Mouse (Mus musculus) embryonic facial prominence, embryonic 15.5 days (tissue): ENCODE measurements around the gene Panx1. TPM values are rescaled to one million over a fixed set of nuclear protein-coding genes. Genes with fewer than 3 reads are reported as not detected.
A peak's percentile ranks its signal among the peaks of the same experiment; 100 is the strongest.

Source experiments
- ATAC-seq: fragments of 200-750 bp; cut with Nextera tagmentation; 2 replicates; pipeline ENCODE4 v1.8.0; 2017; ENCODE audit warnings: low read depth, moderate TSS enrichment; ENCODE audit not compliant: insufficient number of reproducible peaks, low FRiP score, low TSS enrichment
- H3K27ac ChIP-seq: fragments of 300-500 bp; sonication (generic); replicated peaks from 2 replicates; pipeline ENCODE4 v1.5.1; 2015; ENCODE audit warnings: mild to moderate bottlenecking, inconsistent platforms
- H3K27me3 ChIP-seq: fragments of 300-500 bp; sonication (generic); 2 replicates; pipeline ENCODE4 v1.6.1; 2015; ENCODE audit warnings: inconsistent platforms
- H3K36me3 ChIP-seq: fragments of 300-500 bp; sonication (generic); 2 replicates; pipeline ENCODE4 v1.6.1; 2015; ENCODE audit warnings: mild to moderate bottlenecking, inconsistent platforms
- H3K4me1 ChIP-seq: fragments of 300-500 bp; sonication (generic); 2 replicates; pipeline ENCODE4 v1.6.1; 2015; ENCODE audit warnings: inconsistent platforms
- H3K4me2 ChIP-seq: fragments of 300-500 bp; sonication (generic); replicated peaks from 2 replicates; pipeline ENCODE4 v1.6.1; 2015; ENCODE audit warnings: mild to moderate bottlenecking, inconsistent platforms
- H3K4me3 ChIP-seq: fragments of 300-500 bp; sonication (generic); replicated peaks from 2 replicates; pipeline ENCODE4 v1.5.1; 2015; ENCODE audit warnings: mild to moderate bottlenecking, inconsistent platforms
- H3K9ac ChIP-seq: fragments of 300-500 bp; sonication (generic); 2 replicates; pipeline ENCODE4 v1.6.1; 2015; ENCODE audit warnings: inconsistent platforms
- H3K9me3 ChIP-seq: fragments of 300-500 bp; sonication (generic); replicated peaks from 2 replicates; pipeline ENCODE4 v1.6.1; 2016; ENCODE audit warnings: inconsistent platforms
- WGBS: fragments of 180-500 bp; shearing (Covaris S2); methylation state at CpG from one replicate; pipeline ENCODE4 v1.1.7; 2015; 5-methylcytosine and 5-hydroxymethylcytosine counted together
- polyA plus RNA-seq: library from polyadenylated mRNA; unstranded; fragments of >200 nt; fragmentation: Nextera tagmentation; extraction: Ambion mirVana; gene quantifications from 2 replicates; pipeline ENCODE4 v1.2.1, GENCODE M21; 2015

The Panx1 gene
- 43.4 and 45.7 TPM in 2 replicates for polyA plus RNA-seq

DNA sequence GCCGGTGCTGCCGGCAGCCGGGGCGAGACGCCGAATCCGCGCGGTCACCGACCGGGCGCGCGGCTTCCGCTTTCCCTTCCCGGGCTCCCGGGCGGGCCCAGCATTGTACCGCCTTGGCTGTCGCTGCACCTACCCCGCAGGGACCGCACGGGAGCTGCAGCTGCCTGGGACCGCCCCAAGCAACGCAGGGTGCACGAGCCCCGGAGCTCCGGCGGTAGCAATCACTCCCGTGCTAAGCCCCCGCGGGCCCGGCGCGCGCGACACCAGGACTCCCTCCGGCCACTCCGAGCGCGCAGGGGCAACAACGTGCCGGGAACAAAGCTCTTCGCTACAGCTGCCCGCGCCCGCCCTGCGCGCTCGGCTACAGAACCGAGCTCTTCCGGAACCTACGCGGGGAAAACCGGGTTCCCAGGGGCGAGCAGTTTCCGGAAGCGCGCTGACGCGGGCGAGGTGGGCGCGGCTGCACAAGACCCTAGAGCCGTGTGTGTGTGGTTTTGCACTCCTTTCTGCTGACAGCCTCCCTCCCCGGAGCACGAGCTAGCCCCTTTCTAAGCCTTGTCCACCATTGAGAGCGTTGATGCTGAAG is at the start of gene Panx1:
Panx1 (minus strand) TSS at position 395 of the 586 bp plus-strand sequence.
- Histone ChIP-seq H3K9ac (peak within 1 kb of the TSS; percentile 85), H3K4me3 (peak within 1 kb of the TSS; percentile 86), H3K27ac (peak within 1 kb of the TSS; percentile 85), H3K4me1 (peaks cover 24% of the 10 kb centered on the region), H3K36me3 (no peaks in the 10 kb centered on the region), H3K4me2 (peak within 1 kb of the TSS; percentile 79), H3K27me3 (no peaks in the 10 kb centered on the region), H3K9me3 (no peaks in the 10 kb centered on the region)
- under 1% methylated on average over 66 of the region's 68 CpGs for WGBS
- peak; percentile 83 for ATAC-seq

DNA sequence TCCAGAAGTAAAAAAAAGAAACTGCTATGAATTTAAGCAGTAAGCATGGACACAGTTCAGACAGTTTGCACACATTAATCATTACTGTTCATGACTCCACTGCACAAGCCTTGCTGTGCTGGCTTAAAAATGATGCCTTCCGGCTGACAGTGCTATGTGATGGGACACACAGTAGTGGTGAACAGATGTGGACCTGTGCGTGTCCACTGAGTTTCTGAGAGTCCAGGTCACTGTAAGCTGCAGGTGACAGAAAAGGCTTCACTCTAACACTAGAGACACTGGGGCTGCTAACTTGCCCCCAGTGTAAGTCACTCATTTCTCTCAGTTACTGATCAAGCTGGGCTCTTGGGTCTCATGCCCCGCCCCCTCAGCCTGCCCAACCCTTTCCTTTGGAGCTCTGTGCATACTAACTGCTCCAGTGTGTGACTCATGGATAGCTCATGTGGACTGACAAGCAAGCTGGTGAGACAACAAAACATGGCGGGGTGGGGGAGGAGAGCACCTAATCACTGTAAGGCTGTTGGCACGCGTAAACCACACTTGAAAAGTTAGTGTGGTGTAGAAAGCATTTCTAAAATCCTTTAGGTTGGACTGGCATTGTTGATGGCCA is 23.5 kb upstream of the Panx1 start:
- H3K9me3 ChIP-seq, result no peaks in the 10 kb centered on the region
- no peaks in the 10 kb centered on the region for H3K36me3 ChIP-seq
- ATAC-seq, result no peak
- H3K4me2 ChIP-seq, result no peak overlapping the region
- H3K9ac ChIP-seq, result no peak overlapping the region
- no peaks in the 10 kb centered on the region for H3K27me3 ChIP-seq
- 0 out of 2 replicates have a peak, but pooled peaks cover 6% of the 10 kb centered on the region for H3K4me1 ChIP-seq
- H3K4me3 ChIP-seq, result no peak overlapping the region
- H3K27ac ChIP-seq, result no peak overlapping the region
- 73% methylated on average over 6 of the region's 6 CpGs for WGBS

DNA sequence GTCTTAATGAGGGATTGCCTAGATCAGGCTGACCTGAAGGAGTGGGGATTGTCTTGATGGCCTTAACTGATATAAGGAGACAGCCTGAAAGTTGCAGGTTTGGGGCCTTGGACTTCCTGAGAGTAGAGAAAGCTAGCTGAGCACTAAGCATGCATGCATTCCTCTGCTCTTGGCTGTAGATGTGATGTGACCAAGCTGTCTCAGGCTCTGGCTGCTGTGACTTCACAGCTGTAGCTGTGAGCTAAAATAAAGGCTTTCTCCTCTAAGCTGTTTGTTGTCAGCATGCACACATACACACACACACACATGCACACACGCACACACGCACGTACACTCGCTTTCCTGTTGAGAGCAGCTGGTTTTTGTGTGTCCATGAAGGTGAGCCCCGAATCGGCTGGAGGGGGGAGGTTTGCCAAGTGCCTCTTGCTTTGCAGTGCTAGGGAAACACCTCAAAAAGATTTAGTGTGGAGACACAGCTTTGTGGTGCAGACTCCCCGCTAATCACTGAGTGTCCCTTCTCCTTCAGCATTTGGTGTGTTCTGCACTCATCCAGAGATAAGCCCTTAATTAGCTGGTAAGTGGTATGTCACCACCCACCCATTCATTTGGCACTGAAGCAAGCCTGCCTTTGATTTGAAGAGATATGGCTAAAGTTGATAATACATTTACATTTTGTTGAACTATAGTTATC is 22.9 kb upstream of the Panx1 start:
- Histone ChIP-seq H3K9me3 (no peaks in the 10 kb centered on the region), H3K9ac (no peak overlapping the region), H3K4me1 (0 out of 2 replicates have a peak, but pooled peaks cover 6% of the 10 kb centered on the region), H3K27me3 (no peaks in the 10 kb centered on the region), H3K4me2 (no peak overlapping the region), H3K4me3 (no peak overlapping the region), H3K27ac (no peak overlapping the region), H3K36me3 (no peaks in the 10 kb centered on the region)
- no peak for ATAC-seq
- 74% methylated on average over 7 of the region's 7 CpGs for WGBS

DNA sequence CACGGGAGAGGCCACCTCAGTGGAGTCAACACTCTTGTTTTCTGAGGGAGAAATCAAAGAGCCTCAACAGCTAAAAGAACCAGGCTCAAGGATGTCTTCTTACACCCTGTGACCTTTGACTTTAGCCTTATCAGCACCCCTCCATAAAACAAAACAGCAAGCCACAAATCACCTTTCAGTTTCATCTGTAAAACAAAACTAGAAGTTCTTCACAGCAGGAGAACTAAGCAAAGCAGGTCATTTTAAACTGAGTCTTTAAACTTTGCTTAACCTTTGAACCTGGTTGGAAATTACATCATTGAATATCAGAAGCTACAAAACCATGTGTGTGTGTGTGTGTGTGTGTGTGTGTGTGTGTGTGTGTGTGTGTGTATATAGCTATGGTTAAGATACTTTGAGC is 18.9 kb upstream of the Panx1 start:
- no peak overlapping the region for H3K9ac ChIP-seq
- H3K9me3 ChIP-seq, result no peaks in the 10 kb centered on the region
- no peaks in the 10 kb centered on the region for H3K27me3 ChIP-seq
- no peaks in the 10 kb centered on the region for H3K36me3 ChIP-seq
- H3K4me3 ChIP-seq, result no peak overlapping the region
- H3K27ac ChIP-seq, result no peak overlapping the region
- no peak for ATAC-seq
- 0 out of 2 replicates have a peak, but pooled peaks cover 5% of the 10 kb centered on the region for H3K4me1 ChIP-seq
- no peak overlapping the region for H3K4me2 ChIP-seq
- WGBS, result 23% methylated on average over 1 of the region's 1 CpGs

DNA sequence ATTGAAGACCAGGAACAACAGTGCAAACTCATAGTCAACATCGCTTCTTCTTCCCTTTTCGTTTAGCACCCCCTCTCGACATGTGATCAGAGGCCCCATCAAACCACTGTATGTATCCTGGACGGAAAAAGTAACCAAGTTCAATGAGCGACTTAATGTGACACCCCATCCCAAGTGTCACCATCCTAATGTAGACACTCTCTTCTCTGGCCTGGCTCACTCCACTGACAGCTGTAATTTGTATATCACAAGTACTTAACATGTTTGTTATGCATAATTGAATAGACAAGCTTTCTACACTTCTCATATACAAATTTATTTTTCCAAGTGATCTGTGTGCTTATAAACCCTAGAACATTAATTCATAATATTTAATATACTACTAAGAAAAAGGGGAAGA is 15.6 kb upstream of the Panx1 start:
- no peak for ATAC-seq
- Histone ChIP-seq H3K36me3 (no peaks in the 10 kb centered on the region), H3K4me3 (no peak overlapping the region), H3K9me3 (no peaks in the 10 kb centered on the region), H3K4me1 (no peaks in the 10 kb centered on the region), H3K9ac (no peak overlapping the region), H3K27me3 (no peaks in the 10 kb centered on the region), H3K4me2 (no peak overlapping the region), H3K27ac (no peak overlapping the region)
- 83% methylated on average over 5 of the region's 5 CpGs for WGBS

DNA sequence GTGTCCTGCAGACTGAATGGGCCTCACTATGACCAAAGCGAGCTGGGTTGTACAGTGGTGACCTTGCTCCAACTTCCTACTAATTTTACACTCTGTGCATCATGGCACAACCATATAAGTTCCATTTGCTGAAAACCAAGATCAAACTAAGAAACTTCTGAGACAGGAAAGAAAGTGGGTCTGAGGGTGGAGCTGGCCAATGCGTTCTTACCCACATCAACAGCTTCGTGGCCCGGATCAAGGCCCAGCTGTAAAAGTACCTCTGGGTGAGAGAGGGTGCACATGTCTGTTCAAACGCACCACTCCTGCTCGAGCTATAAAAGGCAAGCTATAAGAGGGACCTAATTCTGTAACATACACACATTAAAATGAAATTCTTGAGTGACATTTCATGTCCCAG is 14.7 kb upstream of the Panx1 start:
- H3K27ac ChIP-seq, result no peak overlapping the region
- ATAC-seq, result no peak
- WGBS, result 77% methylated on average over 6 of the region's 6 CpGs
- no peak overlapping the region for H3K4me2 ChIP-seq
- H3K9me3 ChIP-seq, result no peaks in the 10 kb centered on the region
- no peak overlapping the region for H3K4me3 ChIP-seq
- no peaks in the 10 kb centered on the region for H3K27me3 ChIP-seq
- no peaks in the 10 kb centered on the region for H3K4me1 ChIP-seq
- no peak overlapping the region for H3K9ac ChIP-seq
- no peaks in the 10 kb centered on the region for H3K36me3 ChIP-seq

DNA sequence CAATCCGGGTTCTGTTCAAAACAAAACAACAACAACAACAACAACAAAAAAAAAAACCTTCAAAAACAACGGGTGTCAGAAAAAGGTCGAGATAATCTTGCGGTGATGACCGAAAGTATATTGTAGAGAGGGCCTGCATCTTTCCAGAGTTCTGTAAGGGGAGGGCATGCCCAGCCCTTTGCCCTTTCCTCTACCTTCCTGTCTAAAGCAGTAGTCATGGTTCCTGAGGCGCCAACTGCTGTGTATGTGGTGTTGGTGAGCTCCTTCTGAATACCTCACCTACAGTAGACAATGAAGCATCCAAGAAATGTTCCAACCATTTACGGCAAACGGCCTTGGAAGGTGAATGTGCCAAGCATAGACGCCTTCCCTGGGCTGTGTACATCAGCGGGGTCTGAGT is 462 bp upstream of the Panx1 start:
- H3K27ac ChIP-seq, result peak overlapping the region; percentile 85
- WGBS, result 39% methylated on average over 10 of the region's 10 CpGs

DNA sequence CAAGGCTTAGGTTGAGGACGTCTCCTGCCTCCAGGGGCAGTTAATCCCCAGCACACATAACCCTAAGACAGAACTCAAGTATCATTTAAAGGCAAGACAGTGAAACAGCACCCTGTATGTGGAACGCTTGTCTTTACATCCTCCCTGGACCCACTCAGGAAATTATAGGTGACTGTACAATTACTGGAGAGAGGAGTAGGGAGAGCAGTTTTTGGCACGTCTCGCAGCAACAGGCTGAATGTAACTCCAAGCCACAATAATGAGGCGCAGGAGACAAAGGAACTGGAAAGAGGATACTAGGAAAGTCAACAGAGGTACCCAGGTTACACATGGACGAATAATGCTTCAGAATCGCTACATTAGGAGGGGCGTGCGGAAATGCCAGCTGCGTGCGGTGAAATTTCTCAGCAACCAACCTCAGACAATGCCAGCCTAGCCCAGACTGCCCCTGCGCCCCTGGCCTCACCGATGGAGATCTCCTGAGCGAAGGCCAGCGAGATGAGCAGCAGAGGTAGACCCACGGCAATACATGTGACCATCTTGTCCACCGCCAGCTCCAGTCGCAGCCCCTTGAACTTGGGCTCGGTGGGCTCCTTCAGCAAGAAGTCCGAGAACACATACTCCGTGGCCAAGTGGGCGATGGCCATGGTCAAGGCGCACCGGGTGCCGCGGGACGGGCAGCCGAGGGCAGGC is 741 bp downstream of the Panx1 start:
- no peaks in the 10 kb centered on the region for H3K9me3 ChIP-seq
- H3K27me3 ChIP-seq, result no peaks in the 10 kb centered on the region
- under 1% methylated on average over 28 of the region's 28 CpGs for WGBS
- peak overlapping the region; percentile 85 for H3K9ac ChIP-seq
- peak overlapping the region; percentile 85 for H3K27ac ChIP-seq
- H3K4me3 ChIP-seq, result peak overlapping the region; percentile 86
- peak; percentile 35; the same call in 1 of the 2 replicates for ATAC-seq
- peak overlapping the region; percentile 79 for H3K4me2 ChIP-seq
- peaks cover 24% of the 10 kb centered on the region for H3K4me1 ChIP-seq
- no peaks in the 10 kb centered on the region for H3K36me3 ChIP-seq

More for the DNA sequence above, 462 bp upstream of the Panx1 start:
- no peaks in the 10 kb centered on the region for H3K36me3 ChIP-seq
- H3K4me2 ChIP-seq, result peak overlapping the region; percentile 79
- H3K9ac ChIP-seq, result peak overlapping the region; percentile 85
- peak overlapping the region; percentile 86 for H3K4me3 ChIP-seq
- H3K27me3 ChIP-seq, result no peaks in the 10 kb centered on the region
- H3K9me3 ChIP-seq, result no peaks in the 10 kb centered on the region
- ATAC-seq, result no peak
- peaks cover 24% of the 10 kb centered on the region for H3K4me1 ChIP-seq

DNA sequence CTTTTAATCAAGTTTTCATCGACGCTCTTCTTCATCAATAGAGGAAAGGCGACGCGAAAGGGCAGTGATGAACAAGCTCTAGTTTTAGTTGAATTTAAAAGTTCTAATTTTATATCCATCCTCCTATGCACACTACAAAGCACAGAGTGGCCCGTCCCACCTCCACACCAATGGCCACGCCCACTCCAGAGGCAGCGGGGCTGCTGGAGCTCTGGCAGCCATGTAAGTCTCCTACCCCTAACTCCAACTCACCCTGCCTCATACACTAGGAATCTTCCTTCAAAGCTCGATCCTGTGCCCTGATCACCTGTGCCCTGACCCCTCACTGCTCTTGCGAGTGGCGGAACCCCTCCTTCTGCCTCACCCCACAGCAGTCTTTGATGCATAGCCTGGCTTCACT is 3.7 kb downstream of the Panx1 start:
- H3K27ac ChIP-seq, result no peak overlapping the region
- H3K4me2 ChIP-seq, result no peak overlapping the region
- no peak overlapping the region for H3K4me3 ChIP-seq
- H3K9ac ChIP-seq, result no peak overlapping the region
- no peaks in the 10 kb centered on the region for H3K9me3 ChIP-seq
- WGBS, result 85% methylated on average over 11 of the region's 11 CpGs
- H3K4me1 ChIP-seq, result peaks cover 31% of the 10 kb centered on the region
- ATAC-seq, result no peak
- H3K27me3 ChIP-seq, result no peaks in the 10 kb centered on the region
- no peaks in the 10 kb centered on the region for H3K36me3 ChIP-seq

DNA sequence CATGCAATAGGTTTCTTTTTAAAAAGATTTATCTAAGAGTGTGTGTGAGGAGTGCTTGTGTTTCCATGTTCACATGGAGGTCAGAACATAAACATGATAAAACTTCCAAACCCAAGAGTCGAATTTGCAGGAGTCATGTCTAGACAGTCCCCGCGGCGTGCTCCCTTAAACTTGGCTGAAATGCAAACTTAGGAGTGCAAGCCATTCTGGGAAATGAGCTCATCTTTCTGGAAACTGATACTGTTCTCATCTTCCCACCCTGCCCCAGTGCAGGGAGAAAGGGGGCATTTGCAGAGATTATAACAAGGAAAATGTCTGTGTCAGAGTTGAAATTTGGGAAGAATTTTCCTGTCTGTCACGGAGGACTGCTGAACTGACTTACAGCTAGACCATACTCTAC is 5.4 kb downstream of the Panx1 start:
- peaks cover 25% of the 10 kb centered on the region for H3K4me1 ChIP-seq
- no peak for ATAC-seq

DNA sequence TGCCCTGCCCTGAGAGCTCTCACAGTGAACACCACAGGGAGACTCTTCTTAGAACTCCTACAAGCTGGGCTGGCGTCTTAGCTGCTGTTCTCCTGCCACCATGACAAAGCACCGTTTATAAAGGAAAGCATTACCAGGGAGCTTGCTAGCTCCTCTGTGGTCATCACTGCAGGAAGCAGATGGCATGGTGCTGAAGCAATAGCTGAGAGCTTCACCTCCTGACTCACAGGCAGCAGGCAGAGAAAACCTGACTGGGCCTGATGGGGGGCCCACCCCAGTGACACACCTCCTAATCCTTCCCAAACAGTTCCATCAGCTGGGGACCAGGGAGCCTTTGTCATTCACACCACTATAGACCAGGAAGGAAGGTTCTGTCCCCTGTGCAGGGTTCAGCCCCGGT is 7.6 kb downstream of the Panx1 start:
- Histone ChIP-seq H3K9ac (no peak overlapping the region), H3K27ac (0 out of 2 replicates have a peak overlapping the region, but pooled peaks have one; percentile 6), H3K27me3 (no peaks in the 10 kb centered on the region), H3K4me2 (no peak overlapping the region), H3K4me1 (peaks cover 7% of the 10 kb centered on the region; the same call in 1 of the 2 replicates), H3K36me3 (no peaks in the 10 kb centered on the region), H3K4me3 (no peak overlapping the region), H3K9me3 (no peaks in the 10 kb centered on the region)
- ATAC-seq, result no peak
- 57% methylated on average over 3 of the region's 3 CpGs for WGBS

More for the DNA sequence above, 5.4 kb downstream of the Panx1 start:
- H3K4me3 ChIP-seq, result no peak overlapping the region
- no peaks in the 10 kb centered on the region for H3K27me3 ChIP-seq
- no peak overlapping the region for H3K4me2 ChIP-seq
- no peak overlapping the region for H3K27ac ChIP-seq
- no peaks in the 10 kb centered on the region for H3K9me3 ChIP-seq
- 73% methylated on average over 5 of the region's 5 CpGs for WGBS
- no peak overlapping the region for H3K9ac ChIP-seq
- no peaks in the 10 kb centered on the region for H3K36me3 ChIP-seq
